Mouse (Mus musculus) adrenal gland, postnatal 25 days (tissue): ENCODE measurements at regions not wholly inside any gene's neighbourhood (a gene's known extent, or its start where the extent isn't known, plus 50 kb on each side); places are given as distances from the start of the nearest gene placed in this dataset.

Experiments
- DNase-seq: peaks from one replicate; pipeline ENCODE4 v3.0.0; 2021; ENCODE audit warnings: mixed read lengths

- no peak for DNase-seq
Observed at GRCm38 (mm10) chr13:85570886-85571527, 282.1 kb upstream of the Rasa1 start.

GRCm38 (mm10) chr13:85557821-85558220 is 268.9 kb upstream of the Rasa1 start:
- no peak for DNase-seq

GRCm38 (mm10) chr13:85556101-85556853 is 267.3 kb upstream of the Rasa1 start:
- peak; percentile 56 for DNase-seq

DNA sequence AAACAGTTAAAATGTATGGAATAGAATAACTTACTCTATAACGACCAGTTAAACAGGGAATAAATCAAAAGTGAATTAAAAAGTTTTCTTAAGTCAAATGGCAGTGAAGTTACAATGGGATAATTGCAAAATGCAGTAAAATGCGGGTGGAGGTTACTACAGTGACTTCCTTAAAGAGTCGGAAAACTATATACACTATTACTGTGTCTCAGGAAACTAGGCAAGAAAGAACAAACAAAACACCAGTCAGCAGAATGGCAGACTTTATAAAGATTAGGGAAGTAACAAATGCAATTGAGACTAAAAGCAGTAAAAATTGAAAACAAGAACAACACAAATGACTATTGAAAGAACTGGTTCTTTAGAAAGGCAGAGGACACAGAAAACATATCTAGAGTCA is 264.1 kb upstream of the Rasa1 start:
- no peak for DNase-seq

DNA sequence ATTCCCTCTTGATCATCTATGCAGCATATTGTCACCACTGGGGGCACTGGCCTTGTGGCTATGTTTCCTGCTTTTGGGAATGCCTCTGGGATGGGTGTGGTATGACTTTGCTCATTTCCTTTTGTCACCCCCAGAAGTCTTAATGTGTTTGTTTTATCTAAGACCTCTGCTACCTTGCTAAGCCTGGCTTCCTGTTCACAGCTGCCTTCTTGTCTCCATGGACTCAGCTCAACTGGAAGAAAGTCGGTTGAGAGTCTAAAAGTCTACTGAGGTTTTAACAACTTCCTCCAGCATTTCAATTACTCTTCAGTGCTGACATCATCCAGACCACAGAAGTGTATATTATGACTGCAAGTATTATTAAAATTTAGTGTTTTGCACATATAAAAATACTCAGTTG is 220.7 kb upstream of the Rasa1 start:
- no peak for DNase-seq

- no peak for DNase-seq
Observed at GRCm38 (mm10) chr13:85508552-85508951, 219.6 kb upstream of the Rasa1 start.

DNA sequence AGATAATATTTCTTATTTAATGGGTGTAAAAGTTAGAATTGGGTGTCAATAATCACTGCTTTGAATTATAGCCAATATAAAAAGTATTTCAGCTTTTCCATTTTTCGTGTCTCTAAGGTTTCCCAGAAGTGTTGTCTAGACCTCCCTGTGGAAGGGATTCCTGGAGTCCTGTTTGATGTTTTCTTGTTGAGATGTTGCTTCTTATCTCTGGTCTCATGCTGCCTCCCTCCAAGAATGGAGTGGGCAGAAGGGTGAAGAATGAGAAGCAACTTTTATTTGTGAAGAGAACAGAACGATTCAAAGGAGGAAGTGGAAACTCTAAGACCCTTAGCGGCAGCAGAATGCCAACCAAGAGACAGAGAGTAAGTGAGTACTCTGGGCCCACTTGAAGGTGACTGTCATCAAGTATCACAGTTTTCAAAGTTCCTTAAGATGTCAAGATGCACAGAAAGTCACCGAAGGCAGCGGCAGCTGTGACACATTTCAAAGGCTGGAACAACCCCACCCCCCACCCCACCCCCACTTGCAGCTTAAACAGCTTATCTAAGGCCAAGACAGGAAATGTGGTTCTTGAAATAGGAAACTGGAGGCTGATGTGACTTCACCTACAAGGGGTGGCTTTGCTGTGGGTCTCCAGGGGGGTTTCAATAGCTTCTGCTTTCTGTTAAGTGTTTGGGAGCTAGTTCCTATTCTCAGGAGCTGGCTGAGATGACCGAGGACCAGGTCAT is 218.6 kb upstream of the Rasa1 start:
- DNase-seq: no peak

GRCm38 (mm10) chr13:85506875-85507274 is 217.9 kb upstream of the Rasa1 start:
- DNase-seq: no peak

DNA sequence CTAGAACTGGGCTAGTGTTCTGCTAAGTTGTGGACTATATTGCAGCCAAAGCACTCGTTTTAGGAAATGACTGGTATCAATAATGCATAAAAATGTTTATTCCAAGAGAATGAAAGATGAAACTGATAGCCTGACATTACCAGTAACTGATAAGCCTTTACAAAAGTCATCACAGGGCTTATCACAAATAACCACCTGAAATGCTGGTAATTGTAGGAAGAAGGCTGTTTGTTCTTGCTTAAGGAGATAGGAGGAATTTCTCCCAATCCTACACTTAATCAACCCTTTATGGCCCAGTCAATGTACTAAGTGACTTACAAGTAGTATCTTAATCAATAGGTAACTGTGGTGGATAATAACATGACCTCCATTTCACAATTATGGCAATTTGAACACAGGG is 217.1 kb upstream of the Rasa1 start:
- DNase-seq: no peak

GRCm38 (mm10) chr13:85505046-85505445 is 216.1 kb upstream of the Rasa1 start:
- DNase-seq: no peak

- DNase-seq: no peak
Observed at GRCm38 (mm10) chr13:85504001-85504400, 215.1 kb upstream of the Rasa1 start.

GRCm38 (mm10) chr13:85498696-85499095 is 209.8 kb upstream of the Rasa1 start:
- DNase-seq: no peak

DNA sequence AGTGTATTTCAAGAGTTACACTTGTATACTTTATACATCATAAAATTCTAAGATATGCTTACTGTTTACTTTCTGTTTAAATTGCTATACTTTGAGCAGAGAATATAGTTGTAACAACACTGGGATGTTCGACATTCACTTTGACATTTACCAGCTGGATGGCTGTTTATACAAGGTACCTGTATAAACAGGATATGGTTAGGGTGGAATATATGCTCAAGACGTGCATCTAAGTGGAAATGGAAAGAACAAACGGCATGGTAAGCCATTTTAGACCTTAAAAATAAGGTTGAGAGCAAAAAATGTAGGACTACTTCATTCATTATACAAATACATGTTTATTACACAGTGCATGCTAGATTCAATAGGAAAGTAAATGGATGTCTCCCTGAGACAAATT is 195.9 kb upstream of the Rasa1 start:
- no peak for DNase-seq

DNA sequence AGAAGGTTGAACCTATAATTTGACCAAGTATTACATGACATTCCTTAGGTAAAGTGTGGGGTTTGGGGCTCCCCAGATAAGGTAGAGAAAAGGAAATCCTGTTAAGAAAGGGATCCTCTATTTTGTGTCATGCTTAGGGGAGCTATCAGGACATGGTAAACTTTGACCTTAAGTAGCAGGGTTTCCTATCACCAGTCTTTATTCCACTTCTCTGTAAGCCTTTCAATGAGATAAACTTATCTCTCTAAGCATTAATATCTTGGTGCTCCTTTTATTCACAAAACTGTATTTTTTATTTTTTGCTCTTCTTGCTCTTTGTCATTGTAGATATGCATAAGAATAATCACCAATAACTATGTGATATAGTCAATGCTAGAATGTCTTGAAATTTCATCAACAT is 194.4 kb upstream of the Rasa1 start:
- DNase-seq: no peak

GRCm38 (mm10) chr13:85479405-85479804 is 190.5 kb upstream of the Rasa1 start:
- DNase-seq: no peak

DNA sequence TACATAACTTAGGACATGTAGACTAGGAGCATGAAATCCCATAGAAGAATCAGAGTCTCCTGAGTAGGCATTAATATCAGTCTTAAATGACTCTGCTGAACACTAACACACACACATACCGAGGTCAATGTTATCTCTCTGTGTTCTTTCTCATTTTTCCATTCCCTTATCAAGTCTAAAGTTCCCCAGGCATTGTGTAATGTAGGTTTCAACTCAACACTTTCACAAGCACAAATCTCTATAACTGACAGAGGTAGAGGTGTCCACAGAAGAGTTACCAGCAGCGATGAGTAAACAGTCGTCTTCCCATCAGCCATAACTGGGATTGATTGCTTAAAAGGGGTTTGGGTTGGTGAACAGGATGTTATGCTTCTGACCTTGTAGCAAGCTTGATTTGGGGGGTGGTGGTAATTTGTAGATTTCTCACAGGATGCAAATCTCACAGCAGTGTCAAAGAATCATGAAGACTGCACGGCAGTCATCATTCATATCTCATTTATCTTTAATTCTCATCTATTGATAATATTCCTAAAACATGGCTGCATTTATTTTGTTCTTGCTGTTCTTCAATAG is 187.4 kb upstream of the Rasa1 start:
- no peak for DNase-seq

DNA sequence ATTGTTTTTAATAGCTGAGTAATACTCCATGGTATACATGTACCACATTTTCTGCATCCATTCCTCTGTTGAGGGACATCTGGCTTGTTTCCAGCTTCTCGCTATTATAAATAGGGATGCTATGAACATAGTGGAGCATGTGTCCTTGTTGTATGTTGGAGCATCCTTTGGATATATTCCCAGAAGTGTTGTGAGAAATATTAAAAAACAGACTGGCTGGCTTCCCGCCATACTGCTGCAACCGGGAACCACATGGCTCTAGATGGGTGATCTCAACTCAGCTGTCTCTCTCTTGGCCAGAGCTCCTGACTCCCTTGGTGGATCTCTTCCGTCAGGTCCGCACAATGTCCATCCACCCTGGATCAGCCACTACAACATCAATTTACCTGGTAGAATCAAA is 182.4 kb upstream of the Rasa1 start:
- DNase-seq: no peak

GRCm38 (mm10) chr13:85459387-85459786 is 170.5 kb upstream of the Rasa1 start:
- no peak for DNase-seq

DNA sequence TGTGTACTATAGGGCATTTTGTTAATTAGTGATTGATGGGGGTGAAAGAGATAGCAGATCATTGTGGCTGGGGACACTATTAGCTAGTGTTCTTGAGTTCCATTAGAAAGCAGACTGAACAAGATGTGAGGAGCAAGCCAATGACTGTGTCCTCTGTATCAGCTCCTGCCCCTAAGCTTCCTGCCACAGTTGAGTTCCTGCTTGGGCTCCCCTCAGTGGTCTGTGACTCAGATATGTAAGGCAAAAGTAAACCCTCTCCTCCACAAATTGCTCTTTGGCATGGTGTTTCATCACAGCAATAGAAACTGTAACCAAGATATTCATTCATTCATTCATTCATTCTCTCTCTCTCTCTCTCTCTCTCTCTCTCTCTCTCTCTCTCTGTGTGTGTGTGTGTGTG is 169.7 kb upstream of the Rasa1 start:
- no peak for DNase-seq

DNA sequence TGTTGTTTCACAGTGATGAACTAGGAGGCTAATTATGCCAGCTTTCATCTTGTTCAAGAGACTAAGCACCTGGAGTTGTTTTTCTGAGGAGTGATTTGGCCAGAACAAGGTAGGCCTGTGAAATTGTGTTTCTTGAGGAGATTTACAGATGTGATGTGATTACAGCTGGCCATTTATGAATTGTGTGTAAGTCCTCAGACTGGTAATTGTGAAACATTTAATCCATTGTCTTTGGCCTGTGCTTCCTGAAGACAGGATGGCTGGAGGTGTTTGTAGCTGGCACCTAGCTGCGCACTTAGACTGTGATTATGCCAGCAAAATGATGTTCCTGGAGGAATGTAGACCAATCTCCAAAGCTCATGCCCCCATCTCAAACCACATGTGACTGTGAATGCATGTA is 150.7 kb upstream of the Rasa1 start:
- DNase-seq: no peak

DNA sequence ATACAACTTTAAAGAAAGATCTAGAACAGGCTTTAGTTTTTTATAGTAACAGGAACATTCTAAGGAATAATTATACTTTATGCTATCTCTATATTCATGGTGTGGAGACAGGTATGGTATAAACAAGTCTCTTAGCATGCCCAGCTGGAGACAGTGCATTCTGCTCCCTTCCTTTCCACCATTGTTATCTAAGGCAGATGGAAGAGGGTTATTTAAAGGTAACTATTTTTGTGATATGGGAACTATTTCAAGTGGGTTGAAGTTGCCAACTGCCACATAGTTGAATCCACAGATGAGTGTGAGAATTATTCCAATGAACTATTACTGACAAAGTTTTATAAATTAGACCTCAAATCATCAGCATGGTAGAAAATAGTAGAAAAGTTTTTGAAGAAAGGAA is 148.9 kb upstream of the Rasa1 start:
- no peak for DNase-seq

GRCm38 (mm10) chr13:85437009-85437408 is 148.1 kb upstream of the Rasa1 start:
- DNase-seq: no peak

- no peak for DNase-seq
Observed at GRCm38 (mm10) chr13:85436254-85436653, 147.3 kb upstream of the Rasa1 start.
